Mouse (Mus musculus) spleen, adult 2 months (tissue): Measurements from ENCODE around the gene Fry.

Experiments
- CTCF ChIP-seq: fragments of 200-500 bp; IDR thresholded peaks from 2 replicates; pipeline ENCODE4 v1.5.1; 2011; ENCODE audit warnings: mild to moderate bottlenecking, inconsistent platforms; ENCODE audit not compliant: insufficient read depth, insufficient read length, insufficient replicate concordance; ENCODE audit errors: extremely low read depth
- POLR2A ChIP-seq: fragments of 200-500 bp; IDR thresholded peaks from 2 replicates; pipeline ENCODE4 v1.6.1; 2011; ENCODE audit warnings: low read depth, low read length, inconsistent platforms

- TF ChIP-seq CTCF (no peak), POLR2A (no peak)
Observed at GRCm38 (mm10) chr5:150130144-150130543, 11.7 kb downstream of the Fry start.
